Mouse (Mus musculus): Measurements from ENCODE around the gene Reep1. TPM values are rescaled to one million over a fixed set of nuclear protein-coding genes. Genes with fewer than 3 reads are reported as not detected.
A peak's percentile ranks its signal among the peaks of the same experiment; 100 is the strongest.

Gene Reep1
- total RNA-seq, 2 experiments from 2014 or later, result 70.5 to 72.3 TPM

DNA sequence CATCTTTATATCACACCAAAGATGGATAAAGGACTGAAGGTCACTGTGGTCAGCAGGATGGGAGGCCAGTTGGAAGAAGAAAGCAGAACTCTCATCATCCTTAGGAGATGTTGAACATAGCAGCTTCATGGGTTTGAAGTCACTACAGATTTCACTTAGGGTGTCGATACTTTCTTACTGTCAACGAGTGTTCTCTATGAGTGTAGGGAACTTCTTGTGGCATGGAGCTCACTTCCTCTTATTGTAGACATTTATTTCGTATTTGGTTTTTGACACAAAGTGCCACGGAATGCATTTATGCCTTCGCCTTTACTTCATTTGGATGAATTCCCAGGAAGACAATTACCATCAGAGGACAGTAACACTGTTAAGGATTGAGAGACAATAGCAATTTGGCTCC is 28.7 kb downstream of the Reep1 start:
- no peak for DNase-seq (ENCODE audit: low spot score in 2 of 2)

DNA sequence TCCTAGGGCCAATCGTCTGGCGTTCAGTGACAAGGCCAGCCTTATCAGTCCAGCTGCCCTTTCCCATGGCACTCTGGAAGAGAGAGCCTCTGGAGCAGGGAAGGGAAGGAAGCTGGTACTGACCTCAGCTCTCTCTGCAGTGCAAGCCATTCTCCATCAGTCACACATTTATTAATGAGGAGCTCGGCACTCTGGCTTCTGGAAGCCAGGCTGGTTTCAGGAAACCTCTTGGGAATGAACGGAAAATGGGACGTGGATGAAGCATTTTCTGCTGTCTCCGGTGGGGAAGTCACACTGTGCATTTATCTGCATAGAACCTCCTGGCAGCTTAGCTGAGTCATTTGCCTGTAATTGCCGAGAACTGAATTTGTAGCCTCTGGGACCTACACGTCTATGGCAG is 29.8 kb downstream of the Reep1 start:
- DNase-seq (ENCODE audit: low spot score in 2 of 2), result no peak

- no peak for DNase-seq (ENCODE audit: low spot score in 2 of 2)
These were observed 31.2 kb downstream of the Reep1 start for GRCm38 (mm10) chr6:71738611-71739010.

DNA sequence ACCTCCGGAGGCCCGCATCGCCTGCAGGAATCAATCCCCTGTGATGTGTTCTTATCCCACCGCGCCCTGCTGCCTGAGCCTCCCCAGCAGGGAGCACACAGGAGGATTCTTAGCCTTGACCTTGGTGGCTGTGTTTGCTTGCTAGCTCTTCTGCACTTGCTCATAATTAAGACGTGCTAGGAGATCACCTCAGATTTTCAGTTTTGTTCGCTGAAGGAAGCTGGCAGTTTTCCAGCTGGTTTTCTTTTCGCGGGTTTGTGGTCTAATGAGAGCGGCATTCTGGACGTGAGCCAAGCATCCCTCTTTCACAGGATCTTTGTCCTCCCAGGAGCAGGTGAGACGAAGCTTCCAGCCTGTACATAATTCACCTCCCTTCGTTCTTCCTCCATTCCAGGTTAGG is 33.6 kb downstream of the Reep1 start:
- DNase-seq (ENCODE audit: low spot score in 2 of 2), result no peak

GRCm38 (mm10) chr6:71741998-71742636 is 34.8 kb downstream of the Reep1 start:
- DNase-seq (ENCODE audit: low spot score in 2 of 2), result no peak

GRCm38 (mm10) chr6:71744934-71745333 is 37.6 kb downstream of the Reep1 start:
- DNase-seq (ENCODE audit: low spot score in 2 of 2), result no peak

DNA sequence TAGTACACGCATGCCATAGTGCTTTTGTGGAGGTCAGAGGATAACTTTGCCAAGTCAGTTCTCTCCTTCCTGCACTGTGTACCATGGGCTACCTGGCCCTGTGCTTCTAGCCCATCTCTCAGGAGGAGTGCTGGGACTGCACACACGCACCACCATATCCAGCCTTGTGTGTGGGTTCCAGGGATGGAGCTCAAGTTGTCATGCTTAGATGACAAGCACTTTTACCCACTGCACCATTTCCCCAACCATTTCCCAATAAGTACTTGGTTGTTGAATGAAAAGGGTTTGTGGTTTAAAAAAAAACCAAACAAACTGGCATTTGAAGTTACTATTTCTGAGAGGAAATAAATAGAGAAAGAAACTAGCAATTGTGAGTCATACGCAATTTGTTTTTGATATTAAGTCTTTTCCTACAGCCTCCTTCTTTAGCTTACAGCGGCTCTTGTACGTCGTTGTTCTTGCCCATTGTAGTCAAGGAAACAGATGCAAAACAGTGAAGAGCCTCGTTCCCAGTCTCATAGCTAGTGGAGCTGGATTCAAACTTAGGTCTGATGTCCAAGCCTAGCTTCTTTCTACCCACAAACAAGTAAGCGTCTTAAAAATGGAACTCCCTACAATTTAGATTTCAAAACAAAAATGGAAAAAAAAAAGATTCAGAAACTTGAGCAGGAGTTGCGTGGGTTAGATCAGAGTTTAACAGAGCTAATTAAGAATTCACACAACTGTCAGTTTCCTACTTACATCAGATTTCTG is 38.3 kb downstream of the Reep1 start:
- peak in 1 of 2 experiments; percentile 52 for DNase-seq (ENCODE audit: low spot score in 2 of 2)

DNA sequence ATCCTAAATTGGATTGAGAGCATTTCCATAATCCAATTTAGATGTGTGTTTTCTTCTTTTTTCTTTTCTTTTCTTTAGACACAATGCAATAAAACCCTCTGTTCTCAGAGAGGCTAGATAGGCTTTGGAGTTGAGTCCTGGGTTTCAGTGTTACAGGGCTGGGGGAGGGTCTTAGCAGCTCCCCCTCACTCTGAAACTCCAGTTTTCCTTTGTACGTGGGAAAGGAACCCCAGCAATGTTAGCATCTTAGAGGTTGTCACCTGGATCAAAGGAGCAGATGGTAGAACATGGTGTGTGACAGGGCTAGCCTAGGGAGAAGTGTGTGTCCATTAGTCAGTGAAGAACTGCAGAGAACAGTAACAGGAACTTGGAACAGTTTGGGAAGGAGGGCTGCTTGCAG is 38.9 kb downstream of the Reep1 start:
- no peak for DNase-seq (ENCODE audit: low spot score in 2 of 2)

- peak in 1 of 2 experiments; percentile 39 for DNase-seq (ENCODE audit: low spot score in 2 of 2)
These were observed 39.5 kb downstream of the Reep1 start for GRCm38 (mm10) chr6:71746846-71747245.

GRCm38 (mm10) chr6:71751602-71752001 is 44.2 kb downstream of the Reep1 start:
- DNase-seq (ENCODE audit: low spot score in 2 of 2), result no peak

- peak; percentile 88 to 96 for DNase-seq (ENCODE audit: low spot score in 2 of 2)
These were observed 45.6 kb downstream of the Reep1 start for GRCm38 (mm10) chr6:71752791-71753464.

DNA sequence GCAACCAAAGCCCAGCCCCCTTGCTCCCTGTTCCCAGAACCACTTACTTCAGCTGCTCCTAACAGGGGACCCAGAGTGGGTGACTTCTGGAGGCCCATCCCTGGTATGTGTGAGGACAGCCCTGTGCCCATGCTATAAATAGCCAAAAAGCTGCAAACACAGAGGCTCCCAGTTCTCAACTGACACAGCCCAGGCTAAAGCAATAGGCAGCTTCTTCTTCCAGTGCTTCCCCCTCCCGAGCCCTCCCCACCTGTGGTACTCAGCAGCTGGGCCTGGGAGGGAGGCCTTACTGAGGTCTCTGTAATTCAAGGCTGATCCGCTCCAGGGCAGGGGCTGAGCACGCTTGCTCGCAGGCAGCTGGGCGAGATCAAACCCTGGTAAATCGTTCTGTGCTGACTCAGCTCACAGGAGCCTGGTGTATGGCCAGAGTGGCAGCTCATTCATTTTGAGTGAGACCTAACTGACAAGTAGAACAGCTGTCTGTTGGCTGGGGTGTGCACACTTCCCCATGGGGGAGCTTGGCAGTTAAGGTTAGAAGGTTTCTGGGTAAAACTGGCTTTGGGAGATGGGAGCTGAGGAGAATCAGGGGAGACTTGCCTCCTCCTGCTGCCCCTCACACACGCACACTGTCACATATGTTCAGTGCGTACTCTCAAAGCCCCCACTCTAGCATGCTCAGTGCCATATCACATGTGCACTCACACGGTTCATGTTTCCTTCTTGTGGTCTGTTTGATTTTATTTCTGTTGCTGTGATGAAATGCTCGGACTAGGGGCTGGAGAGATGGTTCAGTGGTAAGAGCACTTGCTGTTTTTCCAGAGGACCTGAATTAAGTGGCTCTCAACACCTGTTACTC is 49.9 kb downstream of the Reep1 start:
- DNase-seq (ENCODE audit: low spot score in 2 of 2), result peak; percentile 37 to 57

DNA sequence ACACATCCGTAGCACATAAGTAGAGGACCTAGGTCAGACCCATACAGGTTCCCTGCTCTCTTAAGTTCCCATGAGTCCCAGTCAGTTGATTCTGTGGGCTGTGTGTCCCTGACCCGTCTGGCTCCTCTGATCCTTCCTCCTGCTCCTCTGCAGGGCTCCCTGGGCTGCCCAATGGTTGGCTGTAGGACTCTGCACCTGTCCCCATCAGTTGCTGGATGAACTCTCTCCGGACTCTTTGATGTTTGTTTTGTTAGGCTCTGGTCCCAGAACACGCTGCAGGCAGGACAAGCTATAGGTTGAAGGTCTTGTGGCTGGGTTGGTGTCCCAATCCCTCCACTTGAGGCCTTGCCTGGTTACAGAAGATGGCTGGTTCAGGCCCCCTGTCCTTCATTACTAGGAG is 51.4 kb downstream of the Reep1 start:
- DNase-seq (ENCODE audit: low spot score in 2 of 2), result no peak

GRCm38 (mm10) chr6:71760073-71760472 is 52.7 kb downstream of the Reep1 start:
- DNase-seq (ENCODE audit: low spot score in 2 of 2), result no peak

DNA sequence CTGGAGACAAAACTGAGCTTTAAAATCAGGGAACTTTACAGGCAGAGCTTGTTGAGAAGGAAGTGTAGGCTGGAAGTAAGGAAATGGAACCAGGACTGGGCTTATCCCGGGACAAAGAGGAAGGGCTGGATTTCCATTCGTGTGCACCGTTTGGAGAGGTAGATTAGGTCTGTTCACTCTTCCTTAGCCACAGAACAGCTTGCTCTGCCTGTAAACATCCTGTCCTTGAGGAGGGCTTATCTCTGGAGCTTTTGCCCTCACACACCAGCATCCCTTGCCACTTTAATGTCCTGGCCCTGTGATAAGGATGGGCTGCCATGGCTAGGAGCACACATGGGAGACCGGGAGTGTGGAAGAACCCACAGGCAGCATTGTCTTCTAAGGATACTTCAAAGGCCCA is 60.4 kb downstream of the Reep1 start:
- no peak for DNase-seq (ENCODE audit: low spot score in 2 of 2)

GRCm38 (mm10) chr6:71769901-71770690 is 62.7 kb downstream of the Reep1 start:
- no peak for DNase-seq (ENCODE audit: low spot score in 2 of 2)

DNA sequence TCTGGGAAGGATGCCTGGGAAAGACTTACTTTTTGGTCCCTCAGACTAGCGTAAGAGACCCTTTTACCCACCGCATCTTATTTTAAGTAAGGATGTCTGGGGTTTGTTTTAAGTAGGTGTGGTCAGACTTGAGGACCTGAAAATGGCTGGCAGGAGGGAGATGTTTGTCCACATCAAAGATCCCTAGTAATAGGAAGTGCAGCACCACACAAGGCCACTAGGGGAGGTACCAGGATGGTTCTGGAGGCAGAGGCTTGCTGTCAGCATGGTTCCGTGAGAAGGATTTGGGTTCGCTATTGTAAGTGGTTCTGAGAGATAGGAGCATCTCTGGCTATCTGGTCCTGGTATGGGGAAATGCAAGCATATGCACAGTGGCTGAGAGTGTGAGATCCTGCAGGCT is 63.5 kb downstream of the Reep1 start:
- DNase-seq (ENCODE audit: low spot score in 2 of 2), result no peak

DNA sequence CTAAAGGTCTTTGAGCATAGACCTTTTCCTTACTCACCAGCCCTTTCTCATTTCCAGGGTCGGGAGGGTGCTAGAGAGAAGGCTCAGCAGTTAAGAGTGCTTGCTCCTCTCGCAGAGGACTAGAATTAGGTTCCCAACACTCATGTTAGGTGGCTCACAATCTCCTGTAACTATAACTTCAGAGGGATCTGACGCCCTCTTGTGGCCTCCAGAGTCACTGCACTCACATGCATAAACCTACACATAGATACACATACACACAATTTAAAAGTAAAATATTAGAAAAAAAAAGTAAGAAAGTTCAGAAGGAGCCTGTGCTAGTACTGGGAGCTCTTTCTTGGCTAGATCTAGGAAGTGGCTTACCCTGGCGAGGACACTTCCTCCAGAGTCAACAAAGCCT is 63.9 kb downstream of the Reep1 start:
- no peak for DNase-seq (ENCODE audit: low spot score in 2 of 2)

- peak; percentile 72 to 84 for DNase-seq (ENCODE audit: low spot score in 2 of 2)
These were observed 64.8 kb downstream of the Reep1 start for GRCm38 (mm10) chr6:71772156-71772555.

DNA sequence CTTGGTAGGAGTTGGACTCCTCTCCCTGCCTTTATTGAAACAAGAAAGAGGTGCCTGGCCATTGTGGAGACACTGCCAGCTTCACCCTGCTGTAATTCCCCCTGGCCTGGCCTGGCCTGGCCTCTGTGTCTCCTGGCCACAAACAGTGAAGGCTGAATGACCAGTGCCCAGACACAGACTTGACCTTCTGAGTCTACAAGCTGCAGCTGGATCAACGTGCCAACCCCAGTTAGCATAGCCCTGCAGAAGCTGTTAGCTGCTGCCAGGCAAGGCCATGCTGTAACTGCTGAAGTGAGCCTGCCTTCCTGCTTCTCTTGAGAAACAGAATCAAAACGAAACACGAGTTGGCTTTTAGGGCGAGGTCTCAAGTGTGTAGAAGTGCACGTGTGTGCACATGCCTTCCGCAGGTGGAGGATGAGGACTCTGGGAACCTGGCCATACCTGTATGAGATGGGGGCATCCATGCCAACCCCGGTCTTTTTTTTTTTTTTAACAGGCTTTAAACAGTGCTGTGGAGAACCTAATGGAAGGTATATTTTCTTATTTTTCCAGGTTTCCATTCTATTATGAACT is 65.4 kb downstream of the Reep1 start:
- no peak for DNase-seq (ENCODE audit: low spot score in 2 of 2)

Measured in layer of hippocampus, adult 18-20 months (tissue).